Mouse (Mus musculus) hindbrain, embryonic 11.5 days (tissue): ENCODE data around the gene Tns3. TPM values are rescaled to one million over a fixed set of nuclear protein-coding genes. Genes with fewer than 3 reads are reported as not detected.

Experiments used
- ATAC-seq: fragments of 200-750 bp; cut with Nextera tagmentation; 2 replicates; pipeline ENCODE4 v1.8.0; 2017; ENCODE audit warnings: mild to moderate bottlenecking, moderate TSS enrichment, moderate library complexity; ENCODE audit not compliant: low FRiP score
- DNase-seq: peaks from one replicate; pipeline ENCODE4 v3.0.0-alpha.2; 2015; ENCODE audit warnings: low spot score
- H3K27ac ChIP-seq: fragments of 300-500 bp; sonication (generic); 2 replicates; pipeline ENCODE4 v1.5.1; 2014; ENCODE audit warnings: mild to moderate bottlenecking, low read depth, low read length
- H3K27me3 ChIP-seq: fragments of 300-500 bp; sonication (generic); 2 replicates; pipeline ENCODE4 v1.6.1; 2014; ENCODE audit warnings: mild to moderate bottlenecking, low read length, moderate library complexity, mixed read lengths; ENCODE audit not compliant: control insufficient read depth, insufficient read depth
- H3K36me3 ChIP-seq: fragments of 300-500 bp; sonication (generic); 2 replicates; pipeline ENCODE4 v1.6.1; 2014; ENCODE audit warnings: mild to moderate bottlenecking, low read length, moderate library complexity, mixed read lengths; ENCODE audit not compliant: control insufficient read depth, insufficient read depth
- H3K4me1 ChIP-seq: fragments of 300-500 bp; sonication (generic); replicated peaks from 2 replicates; pipeline ENCODE4 v1.6.1; 2014; ENCODE audit warnings: low read length, mixed read lengths; ENCODE audit not compliant: control insufficient read depth, insufficient read depth
- H3K4me2 ChIP-seq: fragments of 300-500 bp; sonication (generic); replicated peaks from 2 replicates; pipeline ENCODE4 v1.6.1; 2014; ENCODE audit warnings: mild to moderate bottlenecking, low read depth, low read length
- H3K4me3 ChIP-seq: fragments of 300-500 bp; sonication (generic); 2 replicates; pipeline ENCODE4 v1.5.1; 2014; ENCODE audit warnings: low read depth, low read length
- H3K9ac ChIP-seq: fragments of 300-500 bp; sonication (generic); 2 replicates; pipeline ENCODE4 v1.6.1; 2014; ENCODE audit warnings: low read depth, low read length
- H3K9me3 ChIP-seq: fragments of 300-500 bp; sonication (generic); 2 replicates; pipeline ENCODE4 v1.6.1; 2016; ENCODE audit warnings: low read length; ENCODE audit not compliant: control insufficient read depth
- WGBS: fragments of 180-500 bp; shearing (Covaris S2); extraction: QIAGEN DNeasy Blood & Tissue Kit; methylation state at CpG from one replicate; pipeline ENCODE4 v1.1.7; 2014; 5-methylcytosine and 5-hydroxymethylcytosine counted together
- polyA plus RNA-seq: library from polyadenylated mRNA; unstranded; fragments of >200 nt; fragmentation: Nextera tagmentation; extraction: Ambion mirVana; gene quantifications from 2 replicates; pipeline ENCODE4 v1.2.1, GENCODE M21; 2014

Gene Tns3
- polyA plus RNA-seq, 1 experiment from 2014 or later: 9.5 TPM

- Histone ChIP-seq H3K4me1 (no peaks in the 10 kb centered on the region), H3K27ac (no peak overlapping the region), H3K36me3 (0 out of 2 replicates have a peak, but pooled peaks cover 2% of the 10 kb centered on the region), H3K4me3 (no peak overlapping the region), H3K4me2 (no peak overlapping the region), H3K9ac (no peak overlapping the region), H3K9me3 (no peaks in the 10 kb centered on the region), H3K27me3 (no peaks in the 10 kb centered on the region)
- no peak for DNase-seq
- WGBS: 83% methylated on average over 11 of the region's 11 CpGs
- no peak for ATAC-seq
These were observed 220.6 kb downstream of the Tns3 start for GRCm38 (mm10) chr11:8443539-8444292.

- Histone ChIP-seq H3K9ac (no peak overlapping the region), H3K27ac (no peak overlapping the region), H3K27me3 (no peaks in the 10 kb centered on the region), H3K4me1 (no peaks in the 10 kb centered on the region), H3K4me3 (no peak overlapping the region), H3K9me3 (no peaks in the 10 kb centered on the region), H3K4me2 (no peak overlapping the region), H3K36me3 (0 out of 2 replicates have a peak, but pooled peaks cover 2% of the 10 kb centered on the region)
- 94% methylated on average over 2 of the region's 2 CpGs for WGBS
- ATAC-seq: no peak
- DNase-seq: no peak
These were observed 223.6 kb downstream of the Tns3 start for GRCm38 (mm10) chr11:8440706-8441105.

GRCm38 (mm10) chr11:8440221-8440620 lies 224.1 kb downstream of the Tns3 start:
- Histone ChIP-seq H3K4me3 (no peak overlapping the region), H3K27ac (no peak overlapping the region), H3K4me2 (no peak overlapping the region), H3K9me3 (no peaks in the 10 kb centered on the region), H3K9ac (no peak overlapping the region), H3K4me1 (no peaks in the 10 kb centered on the region), H3K36me3 (0 out of 2 replicates have a peak, but pooled peaks cover 2% of the 10 kb centered on the region), H3K27me3 (no peaks in the 10 kb centered on the region)
- 95% methylated on average over 5 of the region's 5 CpGs for whole genome bisulfite sequencing
- DNase-seq: no peak
- ATAC-seq: no peak

GRCm38 (mm10) chr11:8439035-8439434 lies 225.3 kb downstream of the Tns3 start:
- no peak for DNase-seq
- H3K36me3 ChIP-seq: no peaks in the 10 kb centered on the region
- H3K9me3 ChIP-seq: no peaks in the 10 kb centered on the region
- no peak overlapping the region for H3K9ac ChIP-seq
- H3K4me1 ChIP-seq: no peaks in the 10 kb centered on the region
- WGBS: 90% methylated on average over 9 of the region's 9 CpGs
- H3K4me2 ChIP-seq: no peak overlapping the region
- no peaks in the 10 kb centered on the region for H3K27me3 ChIP-seq
- ATAC-seq: no peak
- no peak overlapping the region for H3K4me3 ChIP-seq
- H3K27ac ChIP-seq: no peak overlapping the region

GRCm38 (mm10) chr11:8438269-8438668 lies 226.1 kb downstream of the Tns3 start:
- no peaks in the 10 kb centered on the region for H3K4me1 ChIP-seq
- no peaks in the 10 kb centered on the region for H3K27me3 ChIP-seq
- H3K9ac ChIP-seq: no peak overlapping the region
- DNase-seq: no peak
- H3K4me2 ChIP-seq: no peak overlapping the region
- ATAC-seq: no peak
- H3K9me3 ChIP-seq: no peaks in the 10 kb centered on the region
- no peak overlapping the region for H3K27ac ChIP-seq
- no peaks in the 10 kb centered on the region for H3K36me3 ChIP-seq
- H3K4me3 ChIP-seq: no peak overlapping the region
- 83% methylated on average over 4 of the region's 4 CpGs for WGBS

GRCm38 (mm10) chr11:8435101-8435500 lies 229.2 kb downstream of the Tns3 start:
- WGBS: 85% methylated on average over 6 of the region's 6 CpGs
- DNase-seq (no peak), ATAC-seq (no peak)
- Histone ChIP-seq H3K9me3 (no peaks in the 10 kb centered on the region), H3K4me1 (no peaks in the 10 kb centered on the region), H3K4me2 (no peak overlapping the region), H3K27ac (no peak overlapping the region), H3K27me3 (no peaks in the 10 kb centered on the region), H3K36me3 (no peaks in the 10 kb centered on the region), H3K9ac (no peak overlapping the region), H3K4me3 (no peak overlapping the region)

- Histone ChIP-seq H3K4me1 (no peaks in the 10 kb centered on the region), H3K9me3 (no peaks in the 10 kb centered on the region), H3K27me3 (no peaks in the 10 kb centered on the region), H3K27ac (no peak overlapping the region), H3K9ac (no peak overlapping the region), H3K4me3 (no peak overlapping the region), H3K4me2 (no peak overlapping the region), H3K36me3 (no peaks in the 10 kb centered on the region)
- 80% methylated on average over 6 of the region's 6 CpGs for WGBS
- ATAC-seq: no peak
- no peak for DNase-seq
These were observed 230.0 kb downstream of the Tns3 start for GRCm38 (mm10) chr11:8434366-8434765.

- no peak for ATAC-seq
- no peak overlapping the region for H3K4me3 ChIP-seq
- H3K27ac ChIP-seq: no peak overlapping the region
- no peaks in the 10 kb centered on the region for H3K4me1 ChIP-seq
- H3K36me3 ChIP-seq: no peaks in the 10 kb centered on the region
- no peak overlapping the region for H3K4me2 ChIP-seq
- 89% methylated on average over 9 of the region's 9 CpGs for WGBS
- DNase-seq: no peak
- H3K27me3 ChIP-seq: no peaks in the 10 kb centered on the region
- H3K9me3 ChIP-seq: no peaks in the 10 kb centered on the region
- no peak overlapping the region for H3K9ac ChIP-seq
These were observed 230.9 kb downstream of the Tns3 start for GRCm38 (mm10) chr11:8433443-8433842.

GRCm38 (mm10) chr11:8432941-8433340 lies 231.4 kb downstream of the Tns3 start:
- Histone ChIP-seq H3K9me3 (no peaks in the 10 kb centered on the region), H3K36me3 (no peaks in the 10 kb centered on the region)
- ATAC-seq: no peak

More at GRCm38 (mm10) chr11:8432941-8433340, 231.4 kb downstream of the Tns3 start:
- 93% methylated on average over 8 of the region's 8 CpGs for WGBS
- H3K4me2 ChIP-seq: no peak overlapping the region
- DNase-seq: no peak
- no peaks in the 10 kb centered on the region for H3K4me1 ChIP-seq
- H3K27ac ChIP-seq: no peak overlapping the region
- H3K27me3 ChIP-seq: no peaks in the 10 kb centered on the region
- H3K4me3 ChIP-seq: no peak overlapping the region
- no peak overlapping the region for H3K9ac ChIP-seq
